Mouse (Mus musculus) ES-Bruce4 (cell line): Measurements from ENCODE around the gene Wasf2.

Experiments used
- CTCF ChIP-seq: IDR thresholded peaks from one replicate; pipeline ENCODE4 v1.8.1; 2011; ENCODE audit warnings: low read depth, low read length
- EP300 ChIP-seq: IDR thresholded peaks from 2 replicates; pipeline ENCODE4 v1.6.1; 2011; ENCODE audit warnings: low read depth, low read length; ENCODE audit not compliant: insufficient read depth

DNA sequence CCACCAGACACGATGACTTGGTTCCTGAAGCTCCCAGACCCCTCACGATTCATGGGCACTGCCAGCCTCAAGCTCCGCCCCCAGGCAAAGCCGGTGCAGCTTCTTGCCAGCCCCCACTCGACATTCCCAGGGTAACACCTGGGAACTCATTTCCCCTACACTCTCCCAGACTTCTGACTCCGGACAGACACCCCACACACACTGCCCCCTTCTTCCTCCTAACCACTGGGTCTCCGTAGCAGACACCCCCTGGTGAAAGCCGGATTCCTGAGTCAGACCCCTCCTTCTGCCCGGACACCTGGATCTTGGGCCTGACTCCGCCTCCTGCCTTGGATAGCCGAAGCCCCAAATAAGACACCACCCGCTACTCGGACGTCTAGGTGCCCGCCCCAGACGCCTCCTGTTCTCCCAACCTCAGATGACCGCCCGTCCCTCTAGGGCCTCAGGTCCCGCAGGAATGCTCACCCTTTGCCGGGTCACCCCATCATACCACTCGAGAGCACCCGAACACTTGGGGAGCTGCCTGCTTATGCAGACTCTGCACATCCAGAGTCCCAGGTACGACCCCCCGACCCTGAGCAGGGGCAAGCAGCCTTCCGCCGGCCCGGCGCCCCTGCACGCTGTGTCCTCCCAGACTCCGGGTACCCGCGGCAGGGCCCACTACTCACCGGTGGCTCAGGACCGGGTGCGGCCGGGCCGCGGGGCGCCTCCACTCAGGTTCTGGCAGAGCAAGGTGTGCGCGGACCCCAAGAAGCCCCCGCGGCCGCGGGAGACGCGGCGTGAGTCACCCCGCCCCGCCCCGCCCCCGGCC lies 81.7 kb downstream of the Wasf2 start, which contains the start of the genes Cd164l2 and Gpr3:
- TF ChIP-seq CTCF (no peak), EP300 (no peak)
